ENCODE assay signal across 25 mouse cellular contexts in genomic region chr3:34811753-34812152, GRCm38 (mm10).
"Had no signal": no experiment of that assay in that cellular context is flagged by ENCODE, and none has a peak within 500 bp of the region (broad histone marks: within the 10 kb centered on the region; RNA-seq: fewer than 3 reads in every experiment).

No protein-coding gene starts in this region.

- H3K9ac ChIP-seq: heart, embryonic 12.5 days; hindbrain, embryonic 12.5 days; hindbrain, embryonic 14.5 days; kidney, embryonic 15.5 days; limb, embryonic 13.5 days; limb, embryonic 15.5 days had no signal

- H3K27me3 ChIP-seq: hindbrain, embryonic 12.5 days had no signal

- ATAC-seq: hindbrain, embryonic 16.5 days; intestine, embryonic 16.5 days had no signal

- H3K9me3 ChIP-seq: heart, embryonic 10.5 days; hindbrain, embryonic 10.5 days; hindbrain, embryonic 12.5 days; kidney, embryonic 15.5 days; limb, embryonic 13.5 days; limb, embryonic 15.5 days had no signal

- H3K4me3 ChIP-seq: gastrocnemius, adult 2 months; heart, embryonic 10.5 days; heart, embryonic 12.5 days; hindbrain, embryonic 10.5 days; hindbrain, embryonic 12.5 days; kidney, embryonic 15.5 days; limb, embryonic 13.5 days; limb, embryonic 15.5 days had no signal

- H3K4me2 ChIP-seq: heart, embryonic 12.5 days; hindbrain, embryonic 12.5 days; hindbrain, embryonic 14.5 days; kidney, embryonic 15.5 days; limb, embryonic 13.5 days; limb, embryonic 15.5 days had no signal

- DNase-seq: gastrocnemius, adult 2 months; gastrocnemius, postnatal 10 days; gastrocnemius, postnatal 25 days; heart, adult 18-20 months; heart, postnatal 10 days; heart, postnatal 4 days; kidney, adult 11 months; kidney, adult 2 months; kidney, adult 9 months; kidney, postnatal 14 days; kidney, postnatal 36 days; layer of hippocampus, adult 9-11 months; layer of hippocampus, postnatal 36 days; left cerebral cortex, postnatal 4 days had no signal

- H3K27ac ChIP-seq: gastrocnemius, adult 2 months; heart, embryonic 10.5 days; hindbrain, embryonic 10.5 days; hindbrain, embryonic 12.5 days; hindbrain, embryonic 14.5 days; kidney, embryonic 15.5 days; kidney, postnatal 0 days; limb, embryonic 13.5 days; limb, embryonic 15.5 days had no signal

- H3K36me3 ChIP-seq: heart, embryonic 10.5 days; heart, embryonic 12.5 days; hindbrain, embryonic 10.5 days; hindbrain, embryonic 12.5 days; kidney, embryonic 15.5 days; limb, embryonic 13.5 days; limb, embryonic 15.5 days had no signal

- H3K4me1 ChIP-seq: heart, embryonic 10.5 days; heart, embryonic 12.5 days; hindbrain, embryonic 12.5 days; kidney, embryonic 15.5 days had no signal
